Mouse (Mus musculus): ENCODE measurements around the gene Lrrc39. TPM values are rescaled to one million over a fixed set of nuclear protein-coding genes. Genes with fewer than 3 reads are reported as not detected.
A peak's percentile ranks its signal among the peaks of the same experiment; 100 is the strongest.

Lrrc39 gene
- total and polyA plus RNA-seq, 2 experiments from 2014 or later = 0.05 to 0.30 TPM

- Histone ChIP-seq H3K27ac (no peak overlapping the region), H3K36me3 (ENCODE audit: insufficient read depth, low read length) (no peaks in the 10 kb centered on the region), H3K27me3 (ENCODE audit: insufficient read depth, low read length) (no peaks in the 10 kb centered on the region), H3K4me3 (ENCODE audit: low read length) (no peak overlapping the region), H3K9ac (replicated peaks; ENCODE audit: low read length) (no peak overlapping the region), H3K4me2 (ENCODE audit: low read depth, low read length) (no peak overlapping the region), H3K9me3 (ENCODE audit: low read length) (no peaks in the 10 kb centered on the region), H3K4me1 (ENCODE audit: insufficient read depth, low read length) (no peaks in the 10 kb centered on the region)
- 86% methylated on average over 5 of the region's 5 CpGs for WGBS
- ATAC-seq (no peak), DNase-seq (ENCODE audit: low spot score) (no peak)
- TF ChIP-seq CTCF (IDR thresholded peaks at IDR 0.05; ENCODE audit: low read depth) = no peak
Measured at GRCm38 (mm10) chr3:116601005-116601404, 38.2 kb downstream of the Lrrc39 start.

- TF ChIP-seq CTCF (IDR thresholded peaks at IDR 0.05; ENCODE audit: low read depth) = no peak
- Histone ChIP-seq H3K4me2 (ENCODE audit: low read depth, low read length) (no peak overlapping the region), H3K9me3 (ENCODE audit: low read length) (no peaks in the 10 kb centered on the region), H3K9ac (replicated peaks; ENCODE audit: low read length) (no peak overlapping the region), H3K4me1 (ENCODE audit: insufficient read depth, low read length) (no peaks in the 10 kb centered on the region), H3K27ac (no peak overlapping the region), H3K36me3 (ENCODE audit: insufficient read depth, low read length) (no peaks in the 10 kb centered on the region), H3K4me3 (ENCODE audit: low read length) (no peak overlapping the region), H3K27me3 (ENCODE audit: insufficient read depth, low read length) (no peaks in the 10 kb centered on the region)
- 85% methylated on average over 5 of the region's 5 CpGs for WGBS
- DNase-seq (ENCODE audit: low spot score) = no peak
- no peak for ATAC-seq
Measured at GRCm38 (mm10) chr3:116601781-116602180, 39.0 kb downstream of the Lrrc39 start.

- H3K27ac ChIP-seq = no peak overlapping the region
- no peak overlapping the region for H3K9ac ChIP-seq (replicated peaks; ENCODE audit: low read length)
- H3K27me3 ChIP-seq (ENCODE audit: insufficient read depth, low read length) = no peaks in the 10 kb centered on the region
- no peaks in the 10 kb centered on the region for H3K9me3 ChIP-seq (ENCODE audit: low read length)
- H3K4me3 ChIP-seq (ENCODE audit: low read length) = no peak overlapping the region
- ATAC-seq = 0 out of 2 replicates have a peak, but pooled peaks have one; percentile 35
- no peaks in the 10 kb centered on the region for H3K36me3 ChIP-seq (ENCODE audit: insufficient read depth, low read length)
- no peak overlapping the region for H3K4me2 ChIP-seq (ENCODE audit: low read depth, low read length)
- DNase-seq (ENCODE audit: low spot score) = peak; percentile 28
- H3K4me1 ChIP-seq (ENCODE audit: insufficient read depth, low read length) = no peaks in the 10 kb centered on the region
- no peak for TF ChIP-seq CTCF (IDR thresholded peaks at IDR 0.05; ENCODE audit: low read depth)
- 71% methylated on average over 9 of the region's 9 CpGs for WGBS
Measured at GRCm38 (mm10) chr3:116604570-116604969, 41.8 kb downstream of the Lrrc39 start.

GRCm38 (mm10) chr3:116614295-116614892 lies 51.6 kb downstream of the Lrrc39 start, which contains the start of gene Trmt13:
Gene Trmt13 (minus strand): TSS chr3:116614587.
- ATAC-seq = 0 out of 2 replicates have a peak, but pooled peaks have one; percentile 49
- 76% methylated on average over 10 of the region's 10 CpGs for WGBS
- TF ChIP-seq CTCF (IDR thresholded peaks at IDR 0.05; ENCODE audit: low read depth) = no peak

GRCm38 (mm10) chr3:116615318-116616068 lies 52.7 kb downstream of the Lrrc39 start:
- DNase-seq (ENCODE audit: low spot score) = no peak
- Histone ChIP-seq H3K4me1 (ENCODE audit: insufficient read depth, low read length) (no peaks in the 10 kb centered on the region), H3K4me2 (ENCODE audit: low read depth, low read length) (no peak overlapping the region), H3K9ac (replicated peaks; ENCODE audit: low read length) (no peak overlapping the region), H3K4me3 (ENCODE audit: low read length) (no peak overlapping the region), H3K36me3 (ENCODE audit: insufficient read depth, low read length) (peaks cover 4% of the 10 kb centered on the region; the same call in 1 of the 2 replicates), H3K9me3 (ENCODE audit: low read length) (no peaks in the 10 kb centered on the region), H3K27ac (no peak overlapping the region), H3K27me3 (ENCODE audit: insufficient read depth, low read length) (no peaks in the 10 kb centered on the region)
- no peak for TF ChIP-seq CTCF (IDR thresholded peaks at IDR 0.05; ENCODE audit: low read depth)
- 91% methylated on average over 8 of the region's 8 CpGs for WGBS
- no peak for ATAC-seq

More at GRCm38 (mm10) chr3:116614295-116614892, 51.6 kb downstream of the Lrrc39 start, which contains the start of gene Trmt13:
- H3K4me1 ChIP-seq (ENCODE audit: insufficient read depth, low read length) = no peaks in the 10 kb centered on the region
- no peak within 1 kb of the TSS for H3K4me2 ChIP-seq (ENCODE audit: low read depth, low read length)
- no peak within 1 kb of the TSS for H3K4me3 ChIP-seq (ENCODE audit: low read length)
- no peak within 1 kb of the TSS for H3K9ac ChIP-seq (replicated peaks; ENCODE audit: low read length)
- peak; percentile 2 for DNase-seq (ENCODE audit: low spot score)
- H3K36me3 ChIP-seq (ENCODE audit: insufficient read depth, low read length) = peaks cover 4% of the 10 kb centered on the region; the same call in 1 of the 2 replicates
- H3K9me3 ChIP-seq (ENCODE audit: low read length) = no peaks in the 10 kb centered on the region
- no peaks in the 10 kb centered on the region for H3K27me3 ChIP-seq (ENCODE audit: insufficient read depth, low read length)
- H3K27ac ChIP-seq = peak within 1 kb of the TSS; percentile 51; the same call in 1 of the 2 replicates

GRCm38 (mm10) chr3:116618855-116619254 lies 56.1 kb downstream of the Lrrc39 start:
- Histone ChIP-seq H3K4me2 (ENCODE audit: low read depth, low read length) (no peak overlapping the region), H3K36me3 (ENCODE audit: insufficient read depth, low read length) (peaks cover 4% of the 10 kb centered on the region; the same call in 1 of the 2 replicates), H3K27ac (no peak overlapping the region), H3K4me1 (ENCODE audit: insufficient read depth, low read length) (no peaks in the 10 kb centered on the region), H3K9ac (replicated peaks; ENCODE audit: low read length) (no peak overlapping the region), H3K4me3 (ENCODE audit: low read length) (no peak overlapping the region), H3K9me3 (ENCODE audit: low read length) (no peaks in the 10 kb centered on the region), H3K27me3 (ENCODE audit: insufficient read depth, low read length) (no peaks in the 10 kb centered on the region)
- no peak for TF ChIP-seq CTCF (IDR thresholded peaks at IDR 0.05; ENCODE audit: low read depth)
- WGBS = 82% methylated on average over 6 of the region's 6 CpGs
- DNase-seq (ENCODE audit: low spot score) = no peak
- ATAC-seq = no peak

Data from hindbrain, postnatal 0 days (tissue).